Mouse (Mus musculus) neutrophil, adult 65 days (primary cell): ENCODE data around the gene Mip. TPM values are rescaled to one million over a fixed set of nuclear protein-coding genes. Genes with fewer than 3 reads are reported as not detected.

Source experiments
- total RNA-seq: library from RNA; stranded (reverse); gene quantifications from 2 replicates; pipeline ENCODE4 v1.2.4, GENCODE M21; 2023

Gene Mip
- not detected in 2 replicates for total RNA-seq

GRCm38 (mm10) chr10:128225538-128225937 lies at the start of gene Mip:
Gene Mip (plus strand): TSS chr10:128225838.

GRCm38 (mm10) chr10:128179989-128180388 lies 45.6 kb upstream of the Mip start, which contains the start of gene Rbms2:
Gene Rbms2 (minus strand): TSS chr10:128180297.

GRCm38 (mm10) chr10:128194024-128194550 lies 31.6 kb upstream of the Mip start, which contains the start of gene Gls2:
Gene Gls2 (plus strand): TSS chr10:128194457.

GRCm38 (mm10) chr10:128211390-128212108 lies 14.1 kb upstream of the Mip start, which contains the start of gene Spryd4:
Gene Spryd4 (minus strand): TSS chr10:128211807.

GRCm38 (mm10) chr10:128231697-128232419 lies 6.2 kb downstream of the Mip start, which contains the start of gene Timeless:
Gene Timeless (plus strand): TSS chr10:128232065.

GRCm38 (mm10) chr10:128253677-128254255 lies 28.1 kb downstream of the Mip start, which contains the start of gene Apon:
Gene Apon (plus strand): TSS chr10:128254096.

GRCm38 (mm10) chr10:128268371-128268770 lies 42.7 kb downstream of the Mip start, which contains the start of gene Apof:
Gene Apof (plus strand): TSS chr10:128268671.

GRCm38 (mm10) chr10:128270287-128270841 lies 44.7 kb downstream of the Mip start, which contains the start of gene Stat2:
Gene Stat2 (plus strand): TSS chr10:128270559.

Other genes with a start within 250 kb of the Mip start
- gene Hsd17b6, start 218.2 kb upstream of the Mip start, total RNA-seq, result not detected in 2 replicates
- gene Prim1, start 210.7 kb upstream of the Mip start, total RNA-seq, result 19.6 and 23.0 TPM in 2 replicates
- 253 and 267 TPM in 2 replicates for gene Naca, start 190.3 kb upstream of the Mip start, total RNA-seq
- 57.2 and 61.0 TPM in 2 replicates for gene Ptges3, start 166.9 kb upstream of the Mip start, total RNA-seq
- gene Atp5b, start 142.6 kb upstream of the Mip start, total RNA-seq, result 384 and 435 TPM in 2 replicates
- gene Baz2a, start 134.3 kb upstream of the Mip start, total RNA-seq, result 104 and 125 TPM in 2 replicates
- 9.4 and 10.1 TPM in 2 replicates for gene Rbms2, start 45.5 kb upstream of the Mip start, total RNA-seq
- gene Gls2, start 31.4 kb upstream of the Mip start, total RNA-seq, result 1.4 TPM in 1 of 2 replicates, not detected in the other
- gene Spryd4, start 14.0 kb upstream of the Mip start, total RNA-seq, result 3.9 and 5.2 TPM in 2 replicates
- 21.0 and 30.8 TPM in 2 replicates for gene Timeless, start 6.2 kb downstream of the Mip start, total RNA-seq
- 0.44 TPM in 1 of 2 replicates, not detected in the other for gene Apon, start 28.3 kb downstream of the Mip start, total RNA-seq
- not detected in 2 replicates for gene Apof, start 42.8 kb downstream of the Mip start, total RNA-seq
- 34.0 and 36.3 TPM in 2 replicates for gene Stat2, start 44.7 kb downstream of the Mip start, total RNA-seq
- 0.79 and 1.2 TPM in 2 replicates for gene Il23a, start 72.9 kb downstream of the Mip start, total RNA-seq
- gene Pan2, start 77.5 kb downstream of the Mip start, total RNA-seq, result 26.5 and 36.7 TPM in 2 replicates
- 25.3 and 30.7 TPM in 2 replicates for gene Cnpy2, start 96.6 kb downstream of the Mip start, total RNA-seq
- gene Cs, start 111.9 kb downstream of the Mip start, total RNA-seq, result 85.9 and 94.3 TPM in 2 replicates
- 15.2 and 19.1 TPM in 2 replicates for gene Coq10a, start 143.2 kb downstream of the Mip start, total RNA-seq
- gene Ankrd52, start 151.3 kb downstream of the Mip start, total RNA-seq, result 29.8 and 44.1 TPM in 2 replicates
- gene Slc39a5, start 175.4 kb downstream of the Mip start, total RNA-seq, result not detected in 2 replicates
- gene Nabp2, start 185.7 kb downstream of the Mip start, total RNA-seq, result 23.4 and 31.8 TPM in 2 replicates
- gene Rnf41, start 185.8 kb downstream of the Mip start, total RNA-seq, result 37.4 and 48.3 TPM in 2 replicates
- gene Smarcc2, start 233.4 kb downstream of the Mip start, total RNA-seq, result 79.4 TPM in 2 replicates